Mouse (Mus musculus) cerebellum, adult 2 months (tissue): ENCODE measurements around the gene Cep44.

Experiments used
- CTCF ChIP-seq: fragments of 200-500 bp; IDR thresholded peaks from 2 replicates; pipeline ENCODE4 v1.5.1; 2011; ENCODE audit warnings: low read depth, mild to moderate bottlenecking, control low read depth, low read length, moderate library complexity, borderline replicate concordance; ENCODE audit not compliant: insufficient read depth
- POLR2A ChIP-seq: fragments of 200-500 bp; IDR thresholded peaks from 2 replicates; pipeline ENCODE4 v1.6.1; 2011; ENCODE audit warnings: low read length, control low read depth, borderline replicate concordance; ENCODE audit not compliant: insufficient read depth

- TF ChIP-seq CTCF (no peak), POLR2A (no peak)
Observed at GRCm38 (mm10) chr8:56591084-56591483, 40.2 kb upstream of the Cep44 start.
